Mouse (Mus musculus): ENCODE results near the gene Rsf1. TPM values are rescaled to one million over a fixed set of nuclear protein-coding genes. Genes with fewer than 3 reads are reported as not detected.

Rsf1 gene
- polyA plus RNA-seq, 1 experiment from 2014 or later: 5.5 TPM

GRCm38 (mm10) chr7:97622676-97623075, 43.0 kb downstream of the Rsf1 start:
- Histone ChIP-seq H3K36me3 (replicated peaks; ENCODE audit: insufficient read depth, low read length) (peaks cover 9% of the 10 kb centered on the region; the same call in 1 of the 2 replicates), H3K4me2 (ENCODE audit: low read depth, low read length) (no peak overlapping the region), H3K4me3 (ENCODE audit: low read depth, low read length) (no peak overlapping the region), H3K4me1 (ENCODE audit: insufficient read depth) (no peaks in the 10 kb centered on the region), H3K9me3 (ENCODE audit: low read length) (no peaks in the 10 kb centered on the region), H3K9ac (replicated peaks) (no peak overlapping the region), H3K27me3 (ENCODE audit: insufficient read depth, low read length) (no peaks in the 10 kb centered on the region), H3K27ac (ENCODE audit: low read depth) (no peak overlapping the region)
- TF ChIP-seq EP300 (IDR thresholded peaks at IDR 0.05; ENCODE audit: low read depth) (no peak), CTCF (IDR thresholded peaks at IDR 0.05; ENCODE audit: low read depth) (no peak)
- no peak for DNase-seq
- 70% methylated on average over 1 of the region's 1 CpGs for WGBS (ENCODE audit: insufficient replicate concordance)
- no peak for ATAC-seq

DNA sequence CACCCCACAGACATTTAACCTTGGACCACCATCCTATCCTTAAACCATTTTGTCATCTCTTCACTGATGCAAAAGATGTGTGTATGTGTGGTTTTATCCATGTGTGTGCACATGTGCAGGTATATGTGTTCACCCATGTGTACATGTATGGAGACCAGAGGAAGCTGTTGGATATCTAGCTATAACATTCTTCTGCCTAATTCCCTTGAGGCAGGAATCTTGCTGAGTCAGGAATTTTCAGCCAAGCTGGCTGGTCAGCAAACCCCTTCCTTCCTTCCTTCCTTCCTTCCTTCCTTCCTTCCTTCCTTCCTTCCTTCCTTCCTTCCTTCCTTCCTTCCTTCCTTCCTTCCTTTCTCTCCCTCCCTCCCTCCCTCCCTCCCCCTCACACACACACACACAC, 43.7 kb downstream of the Rsf1 start:
- no peak for TF ChIP-seq CTCF (IDR thresholded peaks at IDR 0.05; ENCODE audit: low read depth)
- no peak for TF ChIP-seq EP300 (IDR thresholded peaks at IDR 0.05; ENCODE audit: low read depth)
- Histone ChIP-seq H3K4me2 (ENCODE audit: low read depth, low read length) (no peak overlapping the region), H3K4me1 (ENCODE audit: insufficient read depth) (no peaks in the 10 kb centered on the region), H3K36me3 (replicated peaks; ENCODE audit: insufficient read depth, low read length) (peaks cover 7% of the 10 kb centered on the region; the same call in 1 of the 2 replicates), H3K4me3 (ENCODE audit: low read depth, low read length) (no peak overlapping the region), H3K9me3 (ENCODE audit: low read length) (no peaks in the 10 kb centered on the region), H3K27me3 (ENCODE audit: insufficient read depth, low read length) (no peaks in the 10 kb centered on the region), H3K9ac (replicated peaks) (no peak overlapping the region), H3K27ac (ENCODE audit: low read depth) (no peak overlapping the region)
- no peak for DNase-seq
- no peak for ATAC-seq

- no peak for ATAC-seq
- H3K9ac ChIP-seq (replicated peaks): no peak overlapping the region
- H3K36me3 ChIP-seq (replicated peaks; ENCODE audit: insufficient read depth, low read length): no peaks in the 10 kb centered on the region
- no peaks in the 10 kb centered on the region for H3K4me1 ChIP-seq (ENCODE audit: insufficient read depth)
- H3K27me3 ChIP-seq (ENCODE audit: insufficient read depth, low read length): no peaks in the 10 kb centered on the region
- no peaks in the 10 kb centered on the region for H3K9me3 ChIP-seq (ENCODE audit: low read length)
- TF ChIP-seq CTCF (IDR thresholded peaks at IDR 0.05; ENCODE audit: low read depth) (no peak), EP300 (IDR thresholded peaks at IDR 0.05; ENCODE audit: low read depth) (no peak)
- H3K4me3 ChIP-seq (ENCODE audit: low read depth, low read length): no peak overlapping the region
- DNase-seq: no peak
- H3K4me2 ChIP-seq (ENCODE audit: low read depth, low read length): no peak overlapping the region
- no peak overlapping the region for H3K27ac ChIP-seq (ENCODE audit: low read depth)
- WGBS (ENCODE audit: insufficient replicate concordance): 68% methylated on average over 2 of the region's 2 CpGs
Measured at GRCm38 (mm10) chr7:97629351-97629750, 49.7 kb downstream of the Rsf1 start.

- ATAC-seq (no peak), DNase-seq (no peak)
- no peak for TF ChIP-seq EP300 (IDR thresholded peaks at IDR 0.05; ENCODE audit: low read depth)
- TF ChIP-seq CTCF (IDR thresholded peaks at IDR 0.05; ENCODE audit: low read depth): no peak
- Histone ChIP-seq H3K4me1 (ENCODE audit: insufficient read depth) (no peaks in the 10 kb centered on the region), H3K36me3 (replicated peaks; ENCODE audit: insufficient read depth, low read length) (peaks cover 2% of the 10 kb centered on the region; the same call in 1 of the 2 replicates), H3K27me3 (ENCODE audit: insufficient read depth, low read length) (no peaks in the 10 kb centered on the region), H3K4me2 (ENCODE audit: low read depth, low read length) (no peak overlapping the region), H3K9me3 (ENCODE audit: low read length) (no peaks in the 10 kb centered on the region), H3K27ac (ENCODE audit: low read depth) (no peak overlapping the region), H3K4me3 (ENCODE audit: low read depth, low read length) (no peak overlapping the region), H3K9ac (replicated peaks) (no peak overlapping the region)
- 78% methylated on average over 2 of the region's 2 CpGs for WGBS (ENCODE audit: insufficient replicate concordance)
Measured at GRCm38 (mm10) chr7:97631290-97631689, 51.6 kb downstream of the Rsf1 start.

- no peak for TF ChIP-seq EP300 (IDR thresholded peaks at IDR 0.05; ENCODE audit: low read depth)
- TF ChIP-seq CTCF (IDR thresholded peaks at IDR 0.05; ENCODE audit: low read depth): no peak
- no peak overlapping the region for H3K4me2 ChIP-seq (ENCODE audit: low read depth, low read length)
- H3K4me1 ChIP-seq (ENCODE audit: insufficient read depth): no peaks in the 10 kb centered on the region
- no peaks in the 10 kb centered on the region for H3K27me3 ChIP-seq (ENCODE audit: insufficient read depth, low read length)
- no peak for ATAC-seq
- H3K4me3 ChIP-seq (ENCODE audit: low read depth, low read length): no peak overlapping the region
- 83% methylated on average over 1 of the region's 1 CpGs for WGBS (ENCODE audit: insufficient replicate concordance)
- H3K9me3 ChIP-seq (ENCODE audit: low read length): no peaks in the 10 kb centered on the region
- H3K27ac ChIP-seq (ENCODE audit: low read depth): no peak overlapping the region
- peaks cover 2% of the 10 kb centered on the region; the same call in 1 of the 2 replicates for H3K36me3 ChIP-seq (replicated peaks; ENCODE audit: insufficient read depth, low read length)
- DNase-seq: no peak
- no peak overlapping the region for H3K9ac ChIP-seq (replicated peaks)
Measured at GRCm38 (mm10) chr7:97632897-97633296, 53.2 kb downstream of the Rsf1 start.

DNA sequence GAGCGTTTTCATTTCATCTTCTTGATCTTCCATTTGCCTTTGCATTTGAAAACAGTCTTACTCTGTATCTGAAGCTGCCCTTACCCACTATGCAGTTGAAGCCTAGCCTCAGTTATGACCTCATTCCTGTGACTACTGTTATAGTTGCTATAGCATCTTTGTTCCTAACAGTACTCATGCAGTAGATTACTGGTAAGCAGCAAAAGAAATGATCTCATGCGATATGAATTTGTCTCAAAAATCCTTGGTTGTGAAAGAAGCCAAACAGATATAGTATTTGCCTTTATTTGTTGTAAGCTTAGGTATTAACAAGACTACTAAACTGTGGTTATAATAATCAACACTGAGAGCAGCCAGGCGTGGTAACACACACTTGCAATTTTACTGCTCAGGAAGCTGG, 65.4 kb downstream of the Rsf1 start:
- H3K9ac ChIP-seq (replicated peaks): no peak overlapping the region
- ATAC-seq (no peak), DNase-seq (no peak)
- TF ChIP-seq CTCF (IDR thresholded peaks at IDR 0.05; ENCODE audit: low read depth): no peak
- H3K4me3 ChIP-seq (ENCODE audit: low read depth, low read length): no peak overlapping the region
- H3K9me3 ChIP-seq (ENCODE audit: low read length): no peaks in the 10 kb centered on the region
- H3K4me1 ChIP-seq (ENCODE audit: insufficient read depth): no peaks in the 10 kb centered on the region
- H3K36me3 ChIP-seq (replicated peaks; ENCODE audit: insufficient read depth, low read length): peaks cover 5% of the 10 kb centered on the region
- no peaks in the 10 kb centered on the region for H3K27me3 ChIP-seq (ENCODE audit: insufficient read depth, low read length)
- H3K27ac ChIP-seq (ENCODE audit: low read depth): no peak overlapping the region
- 67% methylated on average over 3 of the region's 3 CpGs for WGBS (ENCODE audit: insufficient replicate concordance)
- H3K4me2 ChIP-seq (ENCODE audit: low read depth, low read length): no peak overlapping the region

DNA sequence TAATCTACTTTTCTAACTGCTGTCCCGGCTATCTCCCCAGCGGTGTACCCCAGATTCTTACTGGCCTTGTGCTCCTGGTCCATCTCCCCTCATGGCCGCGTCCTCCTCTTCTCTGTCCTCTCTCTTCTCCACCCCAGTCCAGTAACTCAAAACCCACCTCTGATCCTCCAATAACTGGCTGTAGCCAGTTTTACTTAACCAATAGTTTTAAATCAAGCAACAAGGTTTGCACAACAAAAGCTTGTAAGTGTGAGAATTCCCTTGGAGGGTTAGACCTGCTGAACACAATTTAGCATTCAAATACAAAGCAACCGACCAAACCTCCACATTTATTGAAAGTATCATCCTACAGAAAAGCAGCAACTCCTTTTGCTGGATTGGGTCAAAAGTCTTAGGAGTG, 68.0 kb downstream of the Rsf1 start:
- Histone ChIP-seq H3K4me2 (ENCODE audit: low read depth, low read length) (no peak overlapping the region), H3K4me3 (ENCODE audit: low read depth, low read length) (no peak overlapping the region), H3K9me3 (ENCODE audit: low read length) (no peaks in the 10 kb centered on the region), H3K27me3 (ENCODE audit: insufficient read depth, low read length) (no peaks in the 10 kb centered on the region), H3K36me3 (replicated peaks; ENCODE audit: insufficient read depth, low read length) (peaks cover 5% of the 10 kb centered on the region; the same call in 1 of the 2 replicates), H3K4me1 (ENCODE audit: insufficient read depth) (no peaks in the 10 kb centered on the region; the same call in 1 of the 2 replicates), H3K9ac (replicated peaks) (no peak overlapping the region), H3K27ac (ENCODE audit: low read depth) (no peak overlapping the region)
- DNase-seq (no peak), ATAC-seq (no peak)
- 86% methylated on average over 5 of the region's 5 CpGs for WGBS (ENCODE audit: insufficient replicate concordance)
- TF ChIP-seq EP300 (IDR thresholded peaks at IDR 0.05; ENCODE audit: low read depth) (no peak), CTCF (IDR thresholded peaks at IDR 0.05; ENCODE audit: low read depth) (no peak)
